Mouse (Mus musculus): ENCODE results near the gene Rpl36. TPM values are rescaled to one million over a fixed set of nuclear protein-coding genes. Genes with fewer than 3 reads are reported as not detected.
"Not testable (repeated sequence)": the region's sequence is repeated elsewhere in the genome, so short reads cannot be mapped to it uniquely, and the experiment has no call there.

Gene Rpl36
- polyA plus RNA-seq, 1 experiment = 1,820 TPM

DNA sequence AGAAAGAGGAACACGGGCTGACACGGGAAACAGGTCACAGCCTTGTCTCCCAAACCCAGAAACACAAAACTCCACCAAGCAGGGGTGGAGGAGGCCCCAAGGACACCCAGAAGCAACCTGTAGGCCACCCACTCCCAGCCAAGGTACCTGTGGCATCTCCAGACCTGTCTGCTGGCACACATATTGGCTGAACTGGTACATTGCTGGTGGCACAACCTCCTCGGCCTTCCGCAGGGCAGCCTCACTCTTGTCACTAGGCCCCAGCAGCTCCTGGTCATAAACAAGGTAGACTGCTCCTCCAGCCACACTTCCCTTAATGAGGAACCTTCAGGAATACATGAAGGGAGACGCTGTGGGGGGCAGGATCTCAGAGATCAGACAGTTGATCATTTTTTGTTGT is 4.5 kb upstream of the Rpl36 start:
- no peaks in the 10 kb centered on the region; the same call in 1 of the 2 replicates for H3K36me3 ChIP-seq (ENCODE audit: control insufficient read depth, insufficient read depth, low read length)
- peaks cover 11% of the 10 kb centered on the region for H3K4me1 ChIP-seq (ENCODE audit: control insufficient read depth, insufficient read depth, low read length)
- H3K4me3 ChIP-seq (ENCODE audit: control insufficient read depth, low read depth, low read length) = peak overlapping the region; percentile 99
- no peaks in the 10 kb centered on the region for H3K27me3 ChIP-seq (ENCODE audit: control insufficient read depth, insufficient read depth, low read length)
- H3K27ac ChIP-seq (ENCODE audit: control insufficient read depth, insufficient read depth, low read depth, low read length) = peak overlapping the region; percentile 19
- TF ChIP-seq CTCF (IDR thresholded peaks at IDR 0.05; ENCODE audit: control insufficient read depth, insufficient read depth, insufficient replicate concordance, low read depth, low read length) (no peak), POLR2A (IDR thresholded peaks at IDR 0.05; ENCODE audit: control insufficient read depth, low read depth, low read length) (no peak)

DNA sequence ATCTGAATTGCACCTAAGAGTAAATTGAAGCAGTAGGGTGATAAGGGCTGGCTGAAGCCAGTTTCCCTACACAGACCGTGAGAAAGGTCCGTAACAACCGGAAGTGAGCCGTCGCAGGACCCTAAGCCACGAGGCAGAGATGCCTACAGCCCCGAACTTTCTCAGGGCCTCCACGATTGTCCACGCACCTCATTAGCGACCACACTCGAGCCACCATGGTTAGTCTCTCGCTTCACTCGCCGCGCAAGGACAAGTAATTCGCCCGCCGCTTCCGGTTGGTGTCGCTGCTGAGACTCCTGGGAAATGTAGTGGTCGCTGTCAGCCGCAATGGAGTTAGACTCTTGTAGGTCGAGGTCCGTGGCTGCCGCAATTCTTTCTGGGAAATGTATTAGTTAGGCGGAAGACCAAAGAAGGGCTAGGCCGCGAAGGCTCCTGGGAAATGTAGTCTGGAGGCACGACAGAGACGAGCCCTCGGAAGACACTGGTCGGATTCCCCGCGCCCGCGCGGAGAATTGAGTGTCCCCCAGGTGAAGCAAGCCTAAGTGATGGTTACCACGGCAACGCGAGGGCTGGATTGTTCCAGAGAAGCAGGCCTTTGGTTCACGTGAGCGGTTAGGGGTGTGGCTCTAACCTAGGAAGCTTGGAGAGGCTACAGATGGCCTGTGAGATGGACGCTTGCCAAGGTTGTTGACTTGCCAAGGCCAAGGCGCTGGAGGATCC is 3.6 kb upstream of the Rpl36 start, which contains the start of gene 2410015M20Rik:
2410015M20Rik (minus strand) TSS at position 320 of the 720 bp plus-strand sequence.
- Histone ChIP-seq H3K36me3 (ENCODE audit: control insufficient read depth, insufficient read depth, low read length) (no peaks in the 10 kb centered on the region; the same call in 1 of the 2 replicates), H3K27ac (ENCODE audit: control insufficient read depth, insufficient read depth, low read depth, low read length) (peak within 1 kb of the TSS; percentile 97), H3K27me3 (ENCODE audit: control insufficient read depth, insufficient read depth, low read length) (no peaks in the 10 kb centered on the region), H3K4me3 (ENCODE audit: control insufficient read depth, low read depth, low read length) (peak within 1 kb of the TSS; percentile 99), H3K4me1 (ENCODE audit: control insufficient read depth, insufficient read depth, low read length) (peaks cover 15% of the 10 kb centered on the region)
- TF ChIP-seq POLR2A (IDR thresholded peaks at IDR 0.05; ENCODE audit: control insufficient read depth, low read depth, low read length) (peak; percentile 33; the same call in 1 of the 2 replicates), CTCF (IDR thresholded peaks at IDR 0.05; ENCODE audit: control insufficient read depth, insufficient read depth, insufficient replicate concordance, low read depth, low read length) (peak; percentile 23; the same call in 1 of the 2 replicates)

DNA sequence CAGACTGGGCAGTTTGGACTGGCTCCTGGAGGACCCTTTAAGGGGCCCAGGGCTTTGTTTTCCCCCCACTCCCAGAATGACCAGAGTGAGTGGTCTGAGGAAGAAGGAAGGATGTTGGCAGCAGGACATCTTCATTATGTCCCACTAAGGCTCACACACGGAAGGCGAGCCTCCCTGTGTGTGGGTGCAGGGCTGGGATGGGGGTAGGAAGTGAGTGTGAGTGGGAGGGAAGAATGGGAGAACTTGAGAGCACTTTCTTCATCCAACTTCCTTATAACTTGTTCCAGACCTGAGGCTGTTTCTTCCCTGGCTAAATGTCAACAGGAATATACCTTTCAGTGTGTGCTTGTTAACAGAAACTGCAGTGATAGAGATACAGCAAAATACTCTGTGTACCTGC is 1.9 kb upstream of the Rpl36 start:
- peak overlapping the region; percentile 99 for H3K4me3 ChIP-seq (ENCODE audit: control insufficient read depth, low read depth, low read length)
- 0 out of 2 replicates have a peak, but pooled peaks have one; percentile 1 for TF ChIP-seq POLR2A (IDR thresholded peaks at IDR 0.05; ENCODE audit: control insufficient read depth, low read depth, low read length)
- no peak for TF ChIP-seq CTCF (IDR thresholded peaks at IDR 0.05; ENCODE audit: control insufficient read depth, insufficient read depth, insufficient replicate concordance, low read depth, low read length)
- peaks cover 15% of the 10 kb centered on the region for H3K4me1 ChIP-seq (ENCODE audit: control insufficient read depth, insufficient read depth, low read length)
- no peak overlapping the region for H3K27ac ChIP-seq (ENCODE audit: control insufficient read depth, insufficient read depth, low read depth, low read length)
- no peaks in the 10 kb centered on the region for H3K27me3 ChIP-seq (ENCODE audit: control insufficient read depth, insufficient read depth, low read length)
- H3K36me3 ChIP-seq (ENCODE audit: control insufficient read depth, insufficient read depth, low read length) = no peaks in the 10 kb centered on the region; the same call in 1 of the 2 replicates

DNA sequence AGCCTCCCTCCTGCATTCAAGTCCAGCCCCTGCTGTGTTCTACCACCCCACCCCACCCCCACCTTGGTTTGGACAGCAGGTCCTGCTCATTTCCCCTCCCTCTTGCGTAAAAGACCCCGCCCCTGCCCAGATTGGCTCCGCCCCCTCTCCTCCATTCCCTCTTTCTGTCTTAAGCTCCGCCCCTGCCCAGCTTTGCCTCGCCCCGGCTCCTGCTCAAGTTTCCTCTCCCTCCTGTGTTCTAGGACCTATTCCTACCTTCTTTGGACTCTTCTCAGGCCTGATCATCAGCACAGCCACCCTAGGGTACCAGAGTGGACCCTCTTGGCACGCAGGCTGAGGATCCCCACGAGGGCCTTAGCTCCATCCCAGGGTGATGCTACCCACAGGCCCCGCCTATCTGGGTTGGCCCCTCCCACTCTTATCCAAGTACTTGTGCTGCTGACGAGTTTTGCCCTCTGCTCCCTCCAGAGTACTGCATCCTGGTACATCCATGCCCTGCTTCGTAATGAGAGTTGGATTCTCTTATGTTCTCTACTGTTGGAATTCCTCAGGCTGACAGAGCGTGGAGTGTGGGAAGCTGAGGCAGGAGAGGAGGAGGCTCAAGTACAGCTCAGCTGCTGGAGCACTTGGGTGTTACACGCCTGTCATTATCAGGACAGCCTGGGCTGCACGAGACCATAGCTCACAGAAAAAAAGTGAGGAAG is 1.2 kb upstream of the Rpl36 start:
- no peak for TF ChIP-seq POLR2A (IDR thresholded peaks at IDR 0.05; ENCODE audit: control insufficient read depth, low read depth, low read length)
- TF ChIP-seq CTCF (IDR thresholded peaks at IDR 0.05; ENCODE audit: control insufficient read depth, insufficient read depth, insufficient replicate concordance, low read depth, low read length) = no peak
- Histone ChIP-seq H3K4me1 (ENCODE audit: control insufficient read depth, insufficient read depth, low read length) (peaks cover 15% of the 10 kb centered on the region), H3K27me3 (ENCODE audit: control insufficient read depth, insufficient read depth, low read length) (no peaks in the 10 kb centered on the region), H3K36me3 (ENCODE audit: control insufficient read depth, insufficient read depth, low read length) (no peaks in the 10 kb centered on the region), H3K27ac (ENCODE audit: control insufficient read depth, insufficient read depth, low read depth, low read length) (peak overlapping the region; percentile 68), H3K4me3 (ENCODE audit: control insufficient read depth, low read depth, low read length) (peak overlapping the region; percentile 99)

DNA sequence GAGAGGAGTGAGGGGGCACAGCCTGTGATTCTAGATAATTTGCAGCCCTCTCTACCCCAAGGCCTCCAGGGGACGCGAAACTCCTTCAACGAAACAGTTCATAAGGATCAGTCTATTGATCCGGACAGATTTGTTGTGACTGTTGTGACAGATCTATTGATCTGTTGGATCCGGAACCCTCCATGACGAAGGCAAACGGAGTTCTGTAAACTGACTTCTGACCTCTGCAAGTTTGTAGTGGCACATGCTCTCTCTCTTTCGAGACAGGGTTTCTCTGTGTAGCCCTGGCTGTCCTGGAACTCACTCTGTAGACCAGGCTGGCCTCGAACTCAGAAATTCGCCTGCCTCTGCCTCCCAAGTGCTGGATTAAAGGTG is 664 bp upstream of the Rpl36 start:
- peaks cover 15% of the 10 kb centered on the region for H3K4me1 ChIP-seq (ENCODE audit: control insufficient read depth, insufficient read depth, low read length)
- H3K27me3 ChIP-seq (ENCODE audit: control insufficient read depth, insufficient read depth, low read length); H3K36me3 ChIP-seq (ENCODE audit: control insufficient read depth, insufficient read depth, low read length): not testable (repeated sequence)
- H3K4me3 ChIP-seq (ENCODE audit: control insufficient read depth, low read depth, low read length) = peak overlapping the region; percentile 99
- H3K27ac ChIP-seq (ENCODE audit: control insufficient read depth, insufficient read depth, low read depth, low read length) = peak overlapping the region; percentile 44

DNA sequence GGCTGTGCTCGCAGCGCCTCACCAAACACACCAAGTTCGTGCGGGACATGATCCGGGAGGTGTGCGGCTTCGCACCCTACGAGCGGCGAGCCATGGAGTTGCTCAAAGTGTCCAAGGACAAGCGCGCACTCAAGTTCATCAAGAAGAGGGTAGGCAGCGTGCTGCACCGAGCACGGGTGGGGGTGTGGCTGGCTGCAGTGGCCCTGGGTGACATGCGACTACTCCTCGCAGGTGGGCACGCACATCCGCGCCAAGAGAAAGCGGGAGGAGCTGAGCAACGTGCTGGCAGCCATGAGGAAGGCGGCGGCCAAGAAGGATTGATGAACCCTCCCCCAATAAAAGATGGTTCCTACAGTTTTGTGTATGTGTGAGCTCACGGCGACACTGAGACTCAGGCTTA is 677 bp downstream of the Rpl36 start:
- not testable (repeated sequence) for H3K36me3 ChIP-seq (ENCODE audit: control insufficient read depth, insufficient read depth, low read length); H3K27me3 ChIP-seq (ENCODE audit: control insufficient read depth, insufficient read depth, low read length)
- Histone ChIP-seq H3K27ac (ENCODE audit: control insufficient read depth, insufficient read depth, low read depth, low read length) (peak overlapping the region; percentile 82), H3K4me1 (ENCODE audit: control insufficient read depth, insufficient read depth, low read length) (peaks cover 12% of the 10 kb centered on the region), H3K4me3 (ENCODE audit: control insufficient read depth, low read depth, low read length) (peak overlapping the region; percentile 88)

DNA sequence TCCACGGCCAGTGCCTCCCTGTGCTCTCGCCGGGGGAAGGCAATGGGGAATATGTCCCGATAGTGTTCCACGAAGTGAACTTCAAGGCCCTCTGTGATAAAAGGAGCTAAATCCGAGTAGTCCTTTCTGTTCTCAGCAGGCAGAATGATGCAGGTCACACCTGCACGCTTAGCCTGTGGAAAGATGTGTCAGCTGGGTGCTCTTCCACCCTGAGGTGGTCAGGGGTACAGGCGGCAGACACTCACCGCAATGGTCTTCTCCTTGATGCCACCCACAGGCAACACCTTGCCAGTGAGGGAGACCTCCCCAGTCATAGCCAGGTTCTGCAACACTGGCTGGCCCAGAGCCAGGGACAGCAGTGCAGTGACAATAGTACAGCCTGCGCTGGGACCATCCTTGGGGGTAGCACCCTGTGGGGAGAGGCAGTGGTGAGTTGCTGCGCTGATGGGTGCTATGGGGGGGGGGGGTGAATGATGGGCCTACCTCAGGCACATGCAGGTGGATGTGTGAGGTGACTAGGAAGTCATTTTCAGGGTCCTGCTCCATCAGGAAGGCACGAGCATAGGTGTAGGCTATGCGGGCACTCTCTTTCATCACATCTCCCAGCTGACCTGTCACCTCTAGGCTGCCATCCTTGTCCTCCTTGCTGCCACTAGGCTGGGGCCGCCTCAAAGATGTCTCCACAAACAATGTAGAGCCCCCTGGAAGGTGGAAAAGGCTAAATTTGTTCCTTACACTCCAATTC is 1.3 kb downstream of the Rpl36 start:
- Histone ChIP-seq H3K4me3 (ENCODE audit: control insufficient read depth, low read depth, low read length) (peak overlapping the region; percentile 88), H3K36me3 (ENCODE audit: control insufficient read depth, insufficient read depth, low read length) (no peaks in the 10 kb centered on the region), H3K27me3 (ENCODE audit: control insufficient read depth, insufficient read depth, low read length) (no peaks in the 10 kb centered on the region), H3K27ac (ENCODE audit: control insufficient read depth, insufficient read depth, low read depth, low read length) (no peak overlapping the region), H3K4me1 (ENCODE audit: control insufficient read depth, insufficient read depth, low read length) (peaks cover 12% of the 10 kb centered on the region)
- TF ChIP-seq CTCF (IDR thresholded peaks at IDR 0.05; ENCODE audit: control insufficient read depth, insufficient read depth, insufficient replicate concordance, low read depth, low read length) = 0 out of 2 replicates have a peak, but pooled peaks have one; percentile 5
- 0 out of 2 replicates have a peak, but pooled peaks have one; percentile 21 for TF ChIP-seq POLR2A (IDR thresholded peaks at IDR 0.05; ENCODE audit: control insufficient read depth, low read depth, low read length)

Measured in testis, adult 2 months (tissue).